Mouse (Mus musculus) heart, adult 2 months (tissue): ENCODE data around the gene Pwwp2a.
A peak's percentile ranks its signal among the peaks of the same experiment; 100 is the strongest.

ENCODE experiments used
- CTCF ChIP-seq: fragments of 200-600 bp; IDR thresholded peaks from 2 replicates; pipeline ENCODE4 v1.8.1; 2022; ENCODE audit warnings: antibody characterized with exemption, mild to moderate bottlenecking, moderate library complexity
- EP300 ChIP-seq: fragments of 200-500 bp; IDR thresholded peaks from 2 replicates; pipeline ENCODE4 v1.6.1; 2011; ENCODE audit warnings: low read depth, low read length, control low read depth; ENCODE audit not compliant: insufficient read depth
- POLR2A ChIP-seq: fragments of 200-500 bp; IDR thresholded peaks from 2 replicates; pipeline ENCODE4 v1.6.1; 2011; ENCODE audit warnings: mild to moderate bottlenecking, low read depth, low read length, control low read depth; ENCODE audit not compliant: insufficient read depth

- TF ChIP-seq POLR2A: no peak
- TF ChIP-seq CTCF: peak; percentile 34
- TF ChIP-seq EP300: no peak
Observed at GRCm38 (mm10) chr11:43751542-43751941, 69.7 kb downstream of the Pwwp2a start.
